Mouse (Mus musculus) G1E (cell line): Measurements from ENCODE around the gene Gcgr.

Experiments used
- CTCF ChIP-seq: IDR thresholded peaks from 2 replicates; pipeline ENCODE4 v1.5.1; 2012; ENCODE audit warnings: low read depth, low read length, inconsistent platforms, mixed read lengths
- GATA1 ChIP-seq: IDR thresholded peaks from 2 replicates; pipeline ENCODE4 v1.6.1; 2012; ENCODE audit warnings: borderline replicate concordance, low read length, inconsistent platforms, mixed read lengths
- TAL1 ChIP-seq: conservative IDR thresholded peaks from 2 replicates; pipeline ENCODE4 v1.6.1; 2012; ENCODE audit warnings: low read depth, low read length, inconsistent platforms, mixed read lengths

- TF ChIP-seq CTCF (no peak), GATA1 (no peak), TAL1 (no peak)
Measured at GRCm38 (mm10) chr11:120572752-120573584, 42.5 kb downstream of the Gcgr start, which contains the start of gene P4hb.
